Mouse (Mus musculus): ENCODE results near the gene Car6. TPM values are rescaled to one million over a fixed set of nuclear protein-coding genes. Genes with fewer than 3 reads are reported as not detected.

Car6 gene
- polyA plus RNA-seq, 1 experiment from 2014 or later, result not detected

DNA sequence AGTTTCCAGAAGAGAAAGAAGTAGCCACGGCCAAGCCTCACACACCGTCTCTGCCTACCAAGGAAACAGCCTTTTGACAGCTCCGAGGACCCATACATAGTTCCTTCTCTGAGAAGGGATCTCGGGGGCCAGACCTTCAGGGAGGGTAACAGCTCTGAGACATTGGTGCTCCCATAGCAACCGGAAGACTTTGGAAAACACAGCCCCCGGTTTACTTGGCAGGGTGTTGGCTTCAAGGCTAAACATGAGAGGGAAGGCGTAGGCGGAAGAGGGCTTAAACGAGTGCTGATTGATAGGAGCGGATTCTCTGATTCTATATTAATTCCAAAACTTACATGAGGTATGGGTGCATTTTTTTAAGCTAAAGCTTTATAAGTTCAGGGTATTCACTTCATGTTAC is 32.7 kb downstream of the Car6 start:
- no peaks in the 10 kb centered on the region for H3K36me3 ChIP-seq
- no peak overlapping the region for H3K4me3 ChIP-seq
- peaks cover 17% of the 10 kb centered on the region for H3K4me1 ChIP-seq
- no peak overlapping the region for H3K27ac ChIP-seq (replicated peaks)
- WGBS, result 85% methylated on average over 10 of the region's 10 CpGs
- H3K9me3 ChIP-seq (replicated peaks), result peaks cover 6% of the 10 kb centered on the region; the same call in 1 of the 2 replicates
- 0 out of 2 replicates have a peak, but pooled peaks cover 3% of the 10 kb centered on the region for H3K27me3 ChIP-seq (ENCODE audit: low read depth, poor library complexity, severe bottlenecking)
- DNase-seq (ENCODE audit: low spot score), result no peak

DNA sequence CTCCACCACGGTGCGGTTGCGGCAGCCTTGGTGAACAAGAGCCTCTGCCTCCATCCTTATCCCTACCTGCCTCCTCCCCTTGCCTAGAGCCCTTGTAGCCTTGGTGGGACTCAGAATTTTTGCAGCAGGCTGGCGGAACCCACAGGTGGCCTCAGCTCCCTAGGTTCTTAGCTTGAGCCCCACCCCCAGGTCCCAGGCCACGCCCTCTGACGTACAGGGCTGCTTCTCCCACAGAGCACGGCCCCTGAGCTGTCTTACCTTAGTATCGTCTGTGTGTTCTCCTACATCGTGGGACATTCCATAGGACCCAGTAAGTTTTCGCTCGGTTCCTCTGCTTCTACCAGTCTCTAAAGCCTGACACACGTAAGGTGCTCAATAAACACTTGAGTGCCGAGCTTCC is 36.3 kb downstream of the Car6 start:
- H3K4me1 ChIP-seq, result peaks cover 15% of the 10 kb centered on the region
- H3K9me3 ChIP-seq (replicated peaks), result peaks cover 17% of the 10 kb centered on the region; the same call in 1 of the 2 replicates
- 0 out of 2 replicates have a peak, but pooled peaks cover 3% of the 10 kb centered on the region for H3K27me3 ChIP-seq (ENCODE audit: low read depth, poor library complexity, severe bottlenecking)
- H3K4me3 ChIP-seq, result peak overlapping the region; percentile 18; the same call in 1 of the 2 replicates
- 38% methylated on average over 13 of the region's 13 CpGs for WGBS
- no peaks in the 10 kb centered on the region for H3K36me3 ChIP-seq
- no peak for DNase-seq (ENCODE audit: low spot score)
- no peak overlapping the region for H3K27ac ChIP-seq (replicated peaks)

DNA sequence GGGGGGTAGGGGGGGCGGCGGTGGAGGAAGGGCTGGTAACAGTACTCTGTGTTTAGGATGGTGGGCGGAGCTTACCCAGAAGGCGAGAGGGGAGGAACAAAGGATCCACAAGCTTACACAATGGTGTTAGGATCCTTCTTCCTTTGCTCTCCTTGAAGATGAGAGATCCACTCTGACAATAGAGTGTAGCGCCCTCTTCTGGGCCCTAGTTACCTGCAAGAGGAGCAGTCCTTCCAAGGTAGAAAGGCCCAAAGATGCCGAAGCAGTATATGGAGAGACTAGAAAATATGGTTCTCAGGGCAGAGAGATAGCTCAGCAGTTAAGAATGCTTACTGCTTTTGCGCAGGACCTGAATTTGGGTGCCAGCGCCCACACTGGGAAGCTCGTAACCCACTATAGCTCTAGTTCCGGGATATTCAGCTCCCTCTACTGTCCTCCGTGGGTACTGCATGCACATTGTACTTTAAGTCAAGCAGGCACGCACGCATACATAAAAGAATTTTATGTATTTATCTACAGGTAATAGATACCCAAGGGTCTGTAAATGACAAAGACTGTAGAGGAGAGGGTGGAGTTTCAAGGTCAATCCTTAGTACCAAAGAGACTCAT is 38.5 kb downstream of the Car6 start:
- Histone ChIP-seq H3K27me3 (ENCODE audit: low read depth, poor library complexity, severe bottlenecking) (0 out of 2 replicates have a peak, but pooled peaks cover 3% of the 10 kb centered on the region), H3K27ac (replicated peaks) (no peak overlapping the region), H3K36me3 (no peaks in the 10 kb centered on the region), H3K4me1 (peaks cover 19% of the 10 kb centered on the region), H3K9me3 (replicated peaks) (peaks cover 17% of the 10 kb centered on the region; the same call in 1 of the 2 replicates), H3K4me3 (no peak overlapping the region)
- WGBS, result 74% methylated on average over 13 of the region's 13 CpGs
- DNase-seq (ENCODE audit: low spot score), result no peak

DNA sequence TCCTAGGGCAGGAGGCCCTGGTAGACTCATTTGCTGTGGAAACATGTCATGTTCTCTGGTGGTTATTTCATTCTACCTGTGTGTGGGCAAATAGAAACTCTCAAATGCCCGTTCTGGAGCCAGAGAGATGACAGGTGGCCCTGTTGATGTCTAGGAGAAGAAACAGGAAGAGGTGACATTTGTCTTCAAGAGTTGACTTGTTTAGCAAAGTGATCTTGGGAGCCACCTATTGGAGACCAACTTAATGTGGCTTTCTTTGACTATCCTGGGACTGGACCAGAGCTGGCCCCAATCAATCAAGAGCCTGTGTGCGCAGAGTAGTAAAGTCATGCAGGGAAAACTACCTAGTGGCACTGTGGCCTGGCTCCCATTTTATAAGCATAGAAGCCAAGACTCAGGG is 41.7 kb downstream of the Car6 start:
- Histone ChIP-seq H3K27ac (replicated peaks) (no peak overlapping the region), H3K27me3 (ENCODE audit: low read depth, poor library complexity, severe bottlenecking) (no peaks in the 10 kb centered on the region), H3K36me3 (no peaks in the 10 kb centered on the region), H3K9me3 (replicated peaks) (peaks cover 17% of the 10 kb centered on the region; the same call in 1 of the 2 replicates), H3K4me1 (peaks cover 8% of the 10 kb centered on the region; the same call in 1 of the 2 replicates), H3K4me3 (no peak overlapping the region)
- DNase-seq (ENCODE audit: low spot score), result no peak
- WGBS, result 90% methylated on average over 2 of the region's 2 CpGs

DNA sequence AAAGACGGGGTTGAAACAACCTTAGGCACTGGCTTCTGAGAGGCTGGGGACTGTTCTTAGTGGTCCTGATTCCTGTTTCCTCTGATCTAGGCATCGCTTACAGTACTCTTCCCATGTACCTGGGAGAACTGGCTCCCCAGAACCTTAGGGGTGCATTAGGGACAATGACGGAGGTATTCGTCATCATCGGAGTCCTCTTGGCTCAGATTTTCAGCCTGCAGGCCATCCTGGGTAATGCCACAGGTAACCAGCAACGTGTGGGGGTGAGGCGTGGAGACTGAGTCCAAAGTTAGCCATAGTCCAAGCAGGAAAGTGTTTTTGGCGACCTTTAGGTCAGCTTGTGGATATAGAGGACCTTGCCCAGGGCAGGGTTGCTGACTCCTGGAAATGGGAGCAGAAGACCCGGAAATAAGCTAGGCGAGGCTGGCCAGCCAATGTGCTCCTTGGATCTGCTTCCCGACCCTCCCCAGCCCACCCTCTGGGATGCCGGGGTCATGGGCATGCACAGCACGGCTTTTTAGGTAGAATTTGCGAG is 43.7 kb downstream of the Car6 start:
- peaks cover under 1% of the 10 kb centered on the region; the same call in 1 of the 2 replicates for H3K9me3 ChIP-seq (replicated peaks)
- WGBS, result 71% methylated on average over 14 of the region's 14 CpGs
- peaks cover 8% of the 10 kb centered on the region; the same call in 1 of the 2 replicates for H3K4me1 ChIP-seq
- no peak for DNase-seq (ENCODE audit: low spot score)
- H3K4me3 ChIP-seq, result no peak overlapping the region
- H3K27ac ChIP-seq (replicated peaks), result no peak overlapping the region; the same call in 1 of the 2 replicates
- no peaks in the 10 kb centered on the region for H3K36me3 ChIP-seq
- no peaks in the 10 kb centered on the region for H3K27me3 ChIP-seq (ENCODE audit: low read depth, poor library complexity, severe bottlenecking)

DNA sequence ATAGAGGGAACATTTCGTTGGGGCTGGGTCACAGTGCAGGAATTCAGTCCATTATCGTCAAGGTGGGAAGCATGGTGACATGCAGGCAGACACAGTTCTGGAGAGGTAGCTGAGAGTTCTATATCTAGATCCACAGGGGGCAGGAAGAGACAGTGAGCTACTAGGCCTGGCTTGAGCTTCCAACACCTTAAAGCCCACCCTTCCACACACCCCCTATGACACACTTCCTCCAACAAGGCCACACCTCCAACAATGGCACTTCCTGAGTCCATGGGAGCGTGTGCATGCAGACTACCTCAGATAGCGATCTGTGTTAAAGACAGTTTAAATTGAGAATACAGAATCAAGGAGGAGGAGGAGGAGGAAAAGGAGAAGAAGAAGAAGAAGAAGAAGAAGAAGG is 45.4 kb downstream of the Car6 start:
- Histone ChIP-seq H3K4me1 (peaks cover 8% of the 10 kb centered on the region; the same call in 1 of the 2 replicates), H3K9me3 (replicated peaks) (0 out of 2 replicates have a peak, but pooled peaks cover 6% of the 10 kb centered on the region), H3K4me3 (no peak overlapping the region), H3K27ac (replicated peaks) (no peak overlapping the region), H3K27me3 (ENCODE audit: low read depth, poor library complexity, severe bottlenecking) (no peaks in the 10 kb centered on the region), H3K36me3 (no peaks in the 10 kb centered on the region)
- no peak for DNase-seq (ENCODE audit: low spot score)
- WGBS, result 88% methylated on average over 4 of the region's 4 CpGs

DNA sequence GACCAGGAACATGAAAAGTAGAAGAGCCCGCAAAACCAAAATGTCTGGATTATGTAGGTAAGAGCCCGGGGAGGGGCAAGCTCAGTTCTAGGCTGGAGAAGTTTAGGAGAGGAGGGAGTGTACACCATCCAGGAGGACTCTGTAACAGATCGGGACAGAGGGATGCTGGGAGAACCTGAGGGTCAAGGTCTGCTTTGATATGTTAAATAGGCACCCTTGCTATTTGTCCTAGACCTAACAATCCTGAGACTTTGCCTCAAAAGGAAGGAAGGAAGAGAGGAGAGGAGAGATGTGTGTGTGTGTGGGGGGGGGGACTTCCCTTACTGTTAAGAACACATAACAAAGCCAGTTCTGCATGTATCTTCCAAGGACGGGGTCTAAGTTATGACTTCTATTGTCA is 45.8 kb downstream of the Car6 start:
- no peak for DNase-seq (ENCODE audit: low spot score)
- no peaks in the 10 kb centered on the region for H3K36me3 ChIP-seq
- H3K9me3 ChIP-seq (replicated peaks), result 0 out of 2 replicates have a peak, but pooled peaks cover 6% of the 10 kb centered on the region
- H3K4me1 ChIP-seq, result peaks cover 8% of the 10 kb centered on the region; the same call in 1 of the 2 replicates
- WGBS, result 92% methylated on average over 4 of the region's 4 CpGs
- no peak overlapping the region for H3K27ac ChIP-seq (replicated peaks)
- H3K4me3 ChIP-seq, result no peak overlapping the region
- no peaks in the 10 kb centered on the region for H3K27me3 ChIP-seq (ENCODE audit: low read depth, poor library complexity, severe bottlenecking)

DNA sequence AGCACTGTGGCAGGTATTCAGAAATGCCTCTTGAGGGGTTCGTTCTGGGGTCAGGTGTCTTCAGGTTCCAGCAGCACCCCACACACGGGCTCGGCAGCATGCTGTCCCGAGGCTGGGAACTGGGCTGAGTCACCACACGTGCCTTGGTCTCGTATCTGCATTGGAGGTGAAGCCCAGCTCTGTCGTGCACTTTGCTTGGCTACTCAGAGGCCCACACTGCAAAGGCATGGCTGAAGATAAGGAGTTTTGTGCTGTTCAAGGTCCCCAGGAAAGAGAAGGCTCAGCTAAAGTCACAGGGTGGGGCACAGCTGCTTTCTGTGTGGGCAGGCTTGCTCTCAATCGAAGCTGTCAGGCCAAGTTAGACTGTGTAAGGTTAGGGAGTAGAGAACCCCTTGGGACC is 48.6 kb downstream of the Car6 start:
- no peaks in the 10 kb centered on the region for H3K36me3 ChIP-seq
- no peak overlapping the region for H3K4me3 ChIP-seq
- no peaks in the 10 kb centered on the region for H3K27me3 ChIP-seq (ENCODE audit: low read depth, poor library complexity, severe bottlenecking)
- H3K9me3 ChIP-seq (replicated peaks), result 0 out of 2 replicates have a peak, but pooled peaks cover 20% of the 10 kb centered on the region
- WGBS, result 84% methylated on average over 8 of the region's 8 CpGs
- no peak for DNase-seq (ENCODE audit: low spot score)
- no peaks in the 10 kb centered on the region for H3K4me1 ChIP-seq
- no peak overlapping the region for H3K27ac ChIP-seq (replicated peaks)

DNA sequence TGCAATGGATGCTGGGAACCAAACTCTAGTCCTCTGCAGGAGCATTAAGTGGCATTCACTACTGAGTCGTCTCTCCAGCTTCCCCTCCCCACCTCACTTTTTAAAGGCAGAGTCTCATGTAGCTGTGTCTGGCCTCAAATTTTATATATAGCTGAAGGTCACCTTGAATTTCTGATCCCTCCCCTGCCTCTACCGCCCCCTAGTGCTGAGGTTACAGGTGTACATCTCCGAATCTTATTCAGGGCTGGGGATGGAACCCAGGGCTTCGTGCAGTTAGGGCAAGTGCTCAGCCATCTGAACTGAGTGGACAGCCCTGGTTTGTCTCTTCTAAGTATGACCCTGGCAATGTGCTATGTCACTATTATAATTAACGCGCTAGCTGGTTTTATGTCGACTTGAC is 50.1 kb downstream of the Car6 start:
- Histone ChIP-seq H3K4me1 (no peaks in the 10 kb centered on the region), H3K27me3 (ENCODE audit: low read depth, poor library complexity, severe bottlenecking) (no peaks in the 10 kb centered on the region), H3K9me3 (replicated peaks) (0 out of 2 replicates have a peak, but pooled peaks cover 20% of the 10 kb centered on the region), H3K4me3 (no peak overlapping the region), H3K36me3 (no peaks in the 10 kb centered on the region), H3K27ac (replicated peaks) (no peak overlapping the region)
- no peak for DNase-seq (ENCODE audit: low spot score)
- WGBS, result 82% methylated on average over 7 of the region's 7 CpGs

DNA sequence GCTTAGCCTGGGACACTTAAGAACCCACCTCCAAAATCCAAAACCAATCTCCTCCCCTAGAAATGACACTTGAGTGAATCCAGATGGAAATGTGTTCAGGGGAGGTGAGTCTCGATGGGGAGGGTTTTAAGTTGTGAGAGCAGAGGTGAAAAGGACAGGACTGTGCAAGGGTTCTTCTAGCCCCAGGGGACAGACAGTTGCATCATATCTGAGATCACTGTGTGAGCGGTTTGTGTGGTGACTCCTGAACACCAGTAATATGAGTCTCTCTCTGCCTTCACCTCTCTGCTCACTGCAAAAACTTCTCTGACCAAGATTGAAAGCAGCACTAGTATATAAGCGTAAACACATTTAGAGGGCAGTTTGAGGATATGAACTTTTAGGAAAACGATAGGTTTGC is 54.8 kb downstream of the Car6 start:
- DNase-seq (ENCODE audit: low spot score), result no peak
- 0 out of 2 replicates have a peak, but pooled peaks cover 18% of the 10 kb centered on the region for H3K9me3 ChIP-seq (replicated peaks)
- no peaks in the 10 kb centered on the region for H3K27me3 ChIP-seq (ENCODE audit: low read depth, poor library complexity, severe bottlenecking)
- no peaks in the 10 kb centered on the region for H3K4me1 ChIP-seq
- WGBS, result 86% methylated on average over 4 of the region's 4 CpGs
- H3K4me3 ChIP-seq, result no peak overlapping the region
- H3K36me3 ChIP-seq, result no peaks in the 10 kb centered on the region
- no peak overlapping the region for H3K27ac ChIP-seq (replicated peaks)

DNA sequence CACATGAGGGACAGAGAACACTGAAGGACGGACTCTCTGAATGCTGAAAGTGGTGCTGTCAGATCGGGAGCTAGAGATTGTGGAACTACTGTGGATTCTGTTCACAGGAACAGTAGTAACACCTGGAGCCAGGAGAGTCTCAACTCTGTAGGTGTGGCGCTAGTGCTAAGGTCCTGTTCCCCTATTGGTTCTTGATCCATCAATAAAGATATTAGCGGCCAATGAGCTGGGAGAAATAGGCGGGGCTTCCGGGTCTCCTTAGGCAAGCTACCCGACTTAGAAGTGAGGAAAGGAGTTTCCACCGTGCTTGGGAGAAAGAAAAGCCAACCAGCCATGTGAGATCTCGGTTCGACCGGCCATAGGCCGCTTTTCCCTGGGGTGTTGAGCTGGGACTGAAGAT is 56.9 kb downstream of the Car6 start:
- 0 out of 2 replicates have a peak, but pooled peaks cover 15% of the 10 kb centered on the region for H3K9me3 ChIP-seq (replicated peaks)
- 21% methylated on average over 12 of the region's 12 CpGs for WGBS
- H3K27ac ChIP-seq (replicated peaks), result no peak overlapping the region
- no peak for DNase-seq (ENCODE audit: low spot score)
- H3K27me3 ChIP-seq (ENCODE audit: low read depth, poor library complexity, severe bottlenecking), result 0 out of 2 replicates have a peak, but pooled peaks cover 5% of the 10 kb centered on the region
- peak overlapping the region; percentile 27 for H3K4me3 ChIP-seq
- H3K4me1 ChIP-seq, result peaks cover 11% of the 10 kb centered on the region; the same call in 1 of the 2 replicates
- H3K36me3 ChIP-seq, result no peaks in the 10 kb centered on the region

DNA sequence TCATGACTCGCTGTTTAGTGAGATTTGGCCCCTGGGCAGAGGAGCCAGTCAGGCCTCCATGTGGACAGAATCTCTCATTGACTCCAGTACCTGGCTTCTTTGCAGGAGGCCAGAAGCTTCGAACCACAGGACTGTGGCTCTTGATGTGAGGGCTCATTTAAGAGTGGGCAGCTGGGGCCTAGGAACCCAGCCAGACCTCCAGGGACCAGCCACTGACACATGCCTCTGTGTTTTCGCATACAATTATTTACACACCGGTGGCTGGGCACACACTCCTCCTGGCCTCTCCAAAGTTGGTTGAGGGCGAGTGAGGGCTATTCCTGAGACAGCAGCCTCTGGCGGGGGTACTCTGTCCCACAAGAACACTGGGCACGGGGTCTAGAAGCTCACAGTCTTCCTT is 60.8 kb downstream of the Car6 start:
- DNase-seq (ENCODE audit: low spot score), result no peak
- Histone ChIP-seq H3K36me3 (no peaks in the 10 kb centered on the region), H3K9me3 (replicated peaks) (no peaks in the 10 kb centered on the region), H3K27ac (replicated peaks) (no peak overlapping the region), H3K4me3 (no peak overlapping the region), H3K4me1 (peaks cover 35% of the 10 kb centered on the region), H3K27me3 (ENCODE audit: low read depth, poor library complexity, severe bottlenecking) (peaks cover 7% of the 10 kb centered on the region; the same call in 1 of the 2 replicates)
- 82% methylated on average over 7 of the region's 7 CpGs for WGBS

DNA sequence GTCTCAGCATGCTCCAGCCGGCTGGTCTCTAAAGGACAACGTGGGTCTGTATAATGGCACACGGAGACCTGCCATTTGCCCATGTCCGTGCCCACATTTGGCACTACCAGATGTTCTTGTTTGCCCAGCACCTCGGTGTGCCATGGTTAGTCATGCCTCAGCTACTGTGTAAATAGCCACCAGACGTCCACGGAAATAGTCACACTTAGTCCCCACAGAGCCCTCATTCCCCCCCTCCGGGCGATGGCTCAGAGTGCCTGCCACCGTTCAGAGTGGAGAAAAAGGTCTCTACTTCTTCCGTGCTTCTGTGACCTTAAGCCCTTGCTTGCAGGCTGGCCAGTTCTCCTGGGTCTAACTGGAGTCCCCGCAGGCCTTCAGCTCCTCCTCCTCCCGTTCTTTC is 62.0 kb downstream of the Car6 start:
- Histone ChIP-seq H3K27ac (replicated peaks) (no peak overlapping the region), H3K36me3 (no peaks in the 10 kb centered on the region), H3K27me3 (ENCODE audit: low read depth, poor library complexity, severe bottlenecking) (peaks cover 9% of the 10 kb centered on the region; the same call in 1 of the 2 replicates), H3K4me1 (peaks cover 39% of the 10 kb centered on the region), H3K4me3 (no peak overlapping the region), H3K9me3 (replicated peaks) (no peaks in the 10 kb centered on the region)
- 75% methylated on average over 13 of the region's 13 CpGs for WGBS
- no peak for DNase-seq (ENCODE audit: low spot score)

Data from midbrain, embryonic 10.5 days (tissue).